Mouse (Mus musculus) 416B (cell line): Measurements from ENCODE around the gene Slmap.
A peak's percentile ranks its signal among the peaks of the same experiment; 100 is the strongest.
"Not testable (repeated sequence)": the region's sequence is repeated elsewhere in the genome, so short reads cannot be mapped to it uniquely, and the experiment has no call there.

Source experiments
- DNase-seq: peaks from one replicate; pipeline ENCODE4 v3.0.0; 2011; ENCODE audit warnings: low read depth

Slmap gene

DNA sequence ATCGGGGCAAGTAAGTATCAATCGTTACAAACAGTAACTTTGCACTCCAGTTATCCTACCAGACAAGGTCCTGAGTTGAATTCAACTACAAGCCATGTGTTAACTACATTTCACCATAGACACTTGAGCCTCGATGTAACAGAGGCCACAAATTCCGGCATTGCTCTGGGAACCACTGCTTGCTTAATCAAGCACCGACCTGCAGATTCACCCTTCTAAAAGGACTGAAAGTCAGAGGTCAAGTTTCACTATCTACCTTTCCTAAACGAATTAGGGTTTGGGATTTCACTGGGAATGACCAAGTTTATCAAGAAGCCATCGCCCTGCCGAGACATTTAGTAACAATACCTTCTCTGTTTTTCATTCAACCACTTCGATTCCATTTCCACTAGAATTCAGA is 2.0 kb downstream of the Slmap start:
- peak; percentile 69 for DNase-seq

DNA sequence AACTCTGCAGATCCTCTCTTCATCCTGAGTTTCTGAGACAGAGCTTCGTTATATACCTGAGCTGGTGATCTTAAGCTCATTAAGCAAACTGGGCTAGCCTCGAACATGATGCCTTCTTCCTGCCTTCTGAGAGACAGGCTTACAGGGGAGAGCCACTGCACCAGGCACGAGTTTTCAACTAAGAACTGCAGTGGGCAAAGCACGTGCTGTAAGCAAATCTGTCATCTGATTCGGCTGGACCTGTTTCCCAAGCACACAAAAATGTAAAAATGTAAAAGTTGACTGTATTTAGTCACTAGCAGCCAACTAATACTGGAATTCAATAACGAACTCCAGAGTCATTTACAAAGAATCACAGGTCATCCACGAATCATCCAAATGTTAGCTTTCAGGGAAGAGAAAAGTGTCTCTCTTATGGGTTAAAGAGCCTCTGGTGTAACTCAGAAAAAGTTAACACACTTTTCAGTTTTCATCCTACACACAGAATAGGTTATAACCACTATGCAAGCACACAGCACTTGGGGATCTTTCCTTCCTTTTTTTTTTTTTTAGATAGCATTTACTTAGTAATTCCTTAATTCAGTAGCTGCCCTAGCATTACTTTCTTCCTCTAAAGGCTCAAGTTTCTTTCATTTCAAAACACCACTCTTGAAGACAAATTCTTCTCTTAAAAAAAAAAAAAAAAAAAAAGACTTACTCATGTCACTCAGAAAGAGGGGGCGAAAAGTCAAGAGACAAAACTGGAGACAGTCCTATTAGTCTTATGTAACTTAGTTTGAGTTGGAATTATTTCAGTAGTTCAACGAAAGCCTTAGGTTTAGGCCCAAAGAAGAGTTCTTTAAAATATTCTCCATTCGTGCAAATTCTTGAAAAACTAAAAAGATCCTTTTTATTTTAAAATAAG is 3.1 kb downstream of the Slmap start:
- DNase-seq, result peak; percentile 36

DNA sequence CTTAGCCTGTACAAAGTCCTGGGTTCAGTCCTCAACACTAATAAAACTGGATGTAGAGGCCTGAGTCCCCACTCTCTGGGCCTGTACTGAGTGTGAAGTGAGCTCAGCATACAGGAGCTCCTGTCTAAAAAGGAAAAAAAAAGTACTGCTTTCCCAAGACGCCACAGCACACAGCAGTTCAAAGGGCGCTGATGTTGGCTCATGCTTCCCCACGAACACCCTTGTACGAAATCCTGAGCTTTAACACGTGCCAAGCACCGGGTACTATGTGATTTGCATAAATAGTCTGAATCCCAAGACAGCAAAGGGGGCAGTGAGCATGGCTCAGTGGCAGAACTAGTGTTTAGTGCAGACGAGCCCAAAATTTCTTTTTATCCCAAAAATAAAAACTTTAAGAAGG is 4.4 kb downstream of the Slmap start:
- DNase-seq, result no peak

DNA sequence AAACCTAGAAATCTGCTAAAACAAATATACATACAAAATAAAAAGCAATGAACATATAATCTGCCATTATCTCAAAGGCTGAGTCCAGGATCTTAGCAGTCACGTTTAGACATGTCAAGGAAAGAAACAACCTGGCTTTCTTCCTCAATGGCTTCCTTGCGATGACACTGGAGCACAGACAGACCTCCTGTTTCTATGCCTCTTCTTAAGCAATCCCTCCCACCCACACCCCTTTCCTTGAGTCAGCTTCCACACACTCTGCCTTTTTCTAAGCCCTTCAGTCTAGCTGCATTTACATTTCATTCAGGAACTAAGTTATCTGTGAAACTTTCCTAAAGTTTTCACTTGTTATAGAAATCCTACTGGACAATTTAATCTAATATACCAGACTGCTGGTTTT is 6.4 kb downstream of the Slmap start:
- DNase-seq, result peak; percentile 36

DNA sequence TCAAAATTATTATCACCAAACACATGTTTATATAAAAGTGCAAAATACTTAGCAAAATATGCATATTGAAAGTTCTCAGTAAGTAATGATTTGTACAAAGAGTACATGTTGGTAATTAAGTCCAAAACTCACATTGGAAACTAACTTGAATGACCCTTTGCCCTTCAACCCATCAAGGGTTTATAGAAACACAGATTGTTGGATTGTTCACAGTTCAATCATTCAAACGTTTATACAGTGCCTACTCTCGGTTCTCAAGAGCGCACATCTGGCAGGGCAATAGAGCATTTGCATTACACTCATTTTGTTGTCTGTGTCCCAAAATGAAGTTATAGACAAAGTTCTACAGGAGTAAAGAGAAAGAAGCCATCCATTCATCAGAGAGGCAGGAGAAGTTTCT is 8.8 kb downstream of the Slmap start:
- DNase-seq, result no peak

DNA sequence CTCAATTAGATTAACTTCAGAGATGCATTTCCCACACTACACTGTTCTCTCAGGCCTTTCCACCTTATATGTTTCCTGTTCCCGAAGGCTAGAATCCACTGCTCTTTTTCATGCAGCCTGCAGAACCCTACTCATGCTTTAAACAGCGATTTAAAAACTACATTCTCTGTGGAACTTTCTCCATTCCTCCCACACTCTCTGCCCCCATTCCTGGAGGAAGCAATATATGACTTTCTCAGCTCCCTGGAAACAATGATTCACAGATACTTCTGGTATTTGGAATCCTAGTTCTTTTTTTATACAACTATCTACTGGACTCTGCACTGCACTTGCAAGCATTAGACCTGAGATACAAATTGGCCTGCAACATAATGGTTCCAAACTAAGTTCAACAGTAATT is 11.6 kb downstream of the Slmap start:
- DNase-seq, result no peak

DNA sequence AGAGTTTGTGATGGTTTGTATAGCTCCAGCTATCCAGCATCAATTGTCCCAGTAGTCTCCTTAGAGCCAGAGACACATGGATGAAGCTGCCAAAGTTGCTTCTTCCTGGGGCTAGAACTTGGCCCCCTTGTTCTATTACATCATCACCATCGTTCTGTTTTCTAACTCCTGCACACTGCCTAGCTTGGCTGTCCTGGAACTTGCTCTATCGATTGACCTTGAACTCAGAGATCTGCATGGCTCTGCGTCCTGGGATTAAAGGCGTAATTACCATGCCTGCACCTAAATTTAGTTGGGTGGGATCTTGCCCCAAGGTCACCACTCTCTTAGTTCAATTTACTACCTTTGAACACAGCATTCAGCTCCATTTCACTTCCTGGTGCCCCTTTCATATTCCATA is 14.9 kb downstream of the Slmap start:
- DNase-seq, result no peak

DNA sequence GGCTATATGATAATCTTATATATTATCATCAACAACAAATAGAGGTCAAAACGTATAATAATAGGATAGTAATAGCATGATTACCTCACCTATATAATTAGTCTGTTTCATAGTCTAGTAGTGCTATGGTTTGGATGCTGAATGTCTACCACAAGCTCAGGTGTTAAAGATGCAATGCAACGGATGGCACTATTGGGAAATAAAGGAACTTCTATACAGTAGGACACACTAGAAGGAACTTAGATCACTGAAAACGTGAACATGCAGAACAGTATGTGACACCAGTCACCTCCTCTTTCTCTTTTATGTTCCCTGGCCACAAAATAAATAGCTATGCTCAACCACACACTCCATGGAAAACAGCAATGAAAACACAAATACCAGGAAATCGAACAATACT is 16.9 kb downstream of the Slmap start:
- no peak for DNase-seq

DNA sequence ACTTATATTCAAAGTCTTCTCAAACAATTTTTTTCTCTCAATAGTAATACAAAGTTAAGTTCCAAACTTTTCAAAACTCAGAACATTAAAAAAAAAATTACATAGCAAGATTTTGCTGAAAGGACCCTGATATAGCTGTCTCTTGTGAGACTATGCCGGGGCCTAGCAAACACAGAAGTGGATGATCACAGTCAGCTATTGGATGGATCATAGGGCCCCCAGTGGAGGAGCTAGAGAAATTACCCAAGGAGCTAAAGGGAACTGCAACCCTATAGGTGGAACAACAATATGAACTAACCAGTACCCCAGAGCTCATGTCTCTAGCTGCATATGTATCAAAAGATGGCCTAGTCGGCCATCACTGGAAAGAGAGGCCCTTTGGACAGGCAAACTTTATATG is 18.5 kb downstream of the Slmap start:
- DNase-seq, result not testable (repeated sequence)

DNA sequence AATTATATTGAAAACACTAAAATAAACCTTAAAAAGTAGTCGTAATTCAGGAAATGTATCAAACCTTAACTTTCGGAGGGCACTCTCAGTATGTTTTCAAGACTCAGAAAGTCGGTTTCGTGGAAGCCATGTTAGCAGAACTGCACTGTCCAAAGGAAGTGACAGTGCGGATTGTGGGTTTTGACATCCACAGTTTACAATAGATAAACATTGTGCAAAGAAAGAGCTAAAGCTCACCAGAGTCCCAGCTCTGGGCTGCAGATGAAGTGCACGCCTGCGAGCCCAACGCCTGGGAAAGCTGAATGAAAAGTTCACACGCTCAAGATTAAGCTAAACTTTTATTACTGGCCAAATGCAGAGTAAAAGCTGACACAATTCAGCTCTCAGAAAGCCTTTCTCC is 18.9 kb downstream of the Slmap start:
- peak; percentile 87 for DNase-seq

DNA sequence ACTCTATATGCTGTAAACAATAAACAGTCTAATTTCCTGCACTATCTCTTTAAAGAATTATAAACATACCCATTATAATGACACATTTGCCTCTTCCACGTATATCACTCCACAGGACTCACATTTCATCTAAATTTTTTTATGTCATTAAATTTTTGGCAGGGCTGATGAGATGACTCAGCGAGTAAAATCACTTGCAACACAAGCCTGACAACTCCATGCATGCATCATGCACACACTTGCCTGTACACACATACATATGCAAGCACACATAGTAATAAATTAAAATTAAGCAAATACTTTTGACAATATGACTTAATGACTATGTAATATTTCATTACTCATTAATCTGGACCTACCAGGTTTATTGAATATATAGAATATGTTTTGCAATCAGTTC is 24.2 kb downstream of the Slmap start:
- DNase-seq, result peak; percentile 76

DNA sequence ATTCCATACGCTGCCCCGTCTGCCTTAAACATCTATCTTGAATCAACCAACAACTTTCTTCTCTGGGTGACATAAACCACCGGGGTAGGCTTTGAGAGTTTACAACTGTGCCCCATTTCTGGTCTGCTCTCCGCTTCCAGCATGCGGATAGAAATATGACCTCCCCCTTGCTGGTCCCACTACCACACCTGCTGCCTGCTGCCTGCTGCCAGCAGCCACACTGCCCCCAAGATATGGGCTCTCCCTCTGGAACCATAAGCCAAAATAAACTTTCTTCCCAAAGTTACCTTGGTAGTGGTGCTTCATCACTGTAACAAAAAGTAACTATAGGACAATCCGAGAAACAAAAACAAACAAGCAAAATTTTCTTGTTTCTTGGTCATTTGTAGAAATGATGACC is 26.6 kb downstream of the Slmap start:
- no peak for DNase-seq

DNA sequence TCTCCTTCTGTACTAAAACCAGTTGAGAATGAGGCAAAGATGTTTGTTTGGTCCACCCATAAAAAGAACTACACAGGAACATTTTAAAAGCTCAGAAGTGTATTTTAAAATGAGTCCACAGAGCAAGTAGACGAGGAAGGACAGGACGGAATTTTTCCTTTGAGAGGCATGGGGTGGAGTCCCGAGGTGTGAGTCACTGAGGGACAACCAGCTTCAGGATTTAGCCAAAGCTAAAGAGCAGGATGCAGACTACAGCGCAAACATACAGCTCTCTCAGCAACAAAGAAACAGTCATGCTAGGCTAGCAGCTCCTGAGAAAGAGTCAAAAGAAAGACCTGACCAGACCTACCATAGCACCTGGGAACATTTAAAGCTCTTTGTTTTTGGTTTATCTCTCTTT is 27.4 kb downstream of the Slmap start:
- peak; percentile 53 for DNase-seq

DNA sequence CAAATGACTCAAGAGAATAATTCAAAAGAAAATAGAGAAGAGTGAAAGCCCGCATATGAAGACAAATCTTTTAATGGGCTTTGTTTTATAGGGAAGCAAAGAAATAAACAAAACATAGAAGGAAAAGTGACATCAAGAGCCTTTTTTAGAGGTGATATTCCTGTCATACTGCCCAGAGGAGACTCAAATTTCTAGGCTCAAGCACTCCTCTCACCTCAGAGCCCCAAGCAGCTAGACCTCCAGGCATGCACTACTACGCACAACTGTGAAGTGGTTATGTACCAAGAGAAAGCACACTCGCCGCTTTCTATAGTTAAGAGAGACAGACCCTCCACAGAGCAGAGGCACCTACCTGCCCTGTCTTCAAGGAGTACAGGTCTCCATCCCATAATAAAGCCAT is 30.2 kb downstream of the Slmap start:
- DNase-seq, result no peak

DNA sequence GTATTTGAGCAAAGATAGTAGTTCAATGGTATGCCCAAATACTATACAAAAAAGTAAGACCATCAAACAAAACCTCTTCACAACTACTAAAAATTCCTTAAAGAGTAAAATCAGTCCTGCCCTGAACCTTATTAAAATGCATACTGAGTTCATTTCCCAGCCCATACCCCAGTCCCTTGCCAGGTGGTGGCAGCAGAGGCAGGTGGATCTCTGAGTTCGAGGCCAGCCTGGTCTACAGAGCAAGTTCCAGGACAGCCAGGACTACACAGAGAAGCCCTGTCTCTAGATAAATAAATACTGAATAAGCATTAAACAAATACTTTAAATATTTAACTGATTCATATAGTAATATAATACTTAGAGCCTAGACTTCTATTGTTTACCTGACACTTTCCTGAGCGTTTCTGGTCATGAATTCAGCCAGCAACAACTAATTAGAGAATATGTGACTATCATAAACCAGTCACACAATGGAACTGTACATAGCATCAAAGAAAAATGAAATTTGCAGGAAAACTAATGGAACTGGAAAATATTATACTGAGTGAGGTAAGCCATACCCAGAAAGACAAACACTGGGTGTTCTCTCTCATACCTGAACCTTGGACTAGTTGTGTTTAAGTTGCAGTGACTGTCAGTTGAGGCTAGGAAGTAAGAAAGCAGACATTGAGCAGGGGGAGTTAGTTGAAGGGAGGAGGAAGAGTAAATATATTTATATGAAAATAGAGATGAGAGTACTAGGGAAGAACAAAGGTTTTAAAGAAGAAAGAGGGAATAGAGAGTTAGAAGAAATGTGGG is 34.4 kb downstream of the Slmap start:
- peak; percentile 32 for DNase-seq

DNA sequence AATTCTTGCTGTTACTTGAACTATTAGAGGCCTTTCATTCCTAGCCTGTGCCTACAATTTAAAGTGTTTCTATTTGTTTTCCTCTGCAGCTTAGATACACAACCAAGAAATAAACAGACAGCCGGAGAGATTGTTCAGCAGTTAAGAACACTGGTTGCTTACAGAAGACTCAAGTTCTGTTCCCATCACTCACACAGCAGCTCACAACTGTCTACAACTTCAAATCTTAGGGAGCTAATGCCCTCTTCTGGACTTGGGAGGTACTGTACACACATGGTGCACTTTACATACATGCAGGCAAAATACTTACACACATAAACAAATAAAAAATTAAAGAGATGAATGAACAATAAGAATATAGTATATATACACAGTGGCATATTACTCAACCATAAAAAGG is 39.7 kb downstream of the Slmap start:
- no peak for DNase-seq

DNA sequence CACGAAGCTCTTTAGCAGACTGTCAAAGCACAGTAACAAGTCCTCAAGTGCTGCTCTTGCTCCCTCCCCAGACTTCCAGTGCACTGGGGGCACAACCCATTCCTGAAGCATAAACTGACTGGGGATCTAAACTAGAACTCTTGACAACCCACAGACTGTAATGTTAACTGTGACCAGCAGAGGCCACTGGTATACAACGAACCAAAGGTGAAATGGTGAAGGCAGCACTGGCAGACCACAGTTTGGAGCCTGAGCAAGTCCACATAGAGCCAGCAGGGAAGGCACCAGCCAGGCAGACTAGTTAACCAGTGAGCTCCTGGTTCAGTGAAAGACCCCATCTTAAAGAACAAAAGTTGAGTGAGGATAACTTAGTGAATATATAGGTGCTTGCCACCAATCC is 43.6 kb downstream of the Slmap start:
- DNase-seq, result peak; percentile 86

DNA sequence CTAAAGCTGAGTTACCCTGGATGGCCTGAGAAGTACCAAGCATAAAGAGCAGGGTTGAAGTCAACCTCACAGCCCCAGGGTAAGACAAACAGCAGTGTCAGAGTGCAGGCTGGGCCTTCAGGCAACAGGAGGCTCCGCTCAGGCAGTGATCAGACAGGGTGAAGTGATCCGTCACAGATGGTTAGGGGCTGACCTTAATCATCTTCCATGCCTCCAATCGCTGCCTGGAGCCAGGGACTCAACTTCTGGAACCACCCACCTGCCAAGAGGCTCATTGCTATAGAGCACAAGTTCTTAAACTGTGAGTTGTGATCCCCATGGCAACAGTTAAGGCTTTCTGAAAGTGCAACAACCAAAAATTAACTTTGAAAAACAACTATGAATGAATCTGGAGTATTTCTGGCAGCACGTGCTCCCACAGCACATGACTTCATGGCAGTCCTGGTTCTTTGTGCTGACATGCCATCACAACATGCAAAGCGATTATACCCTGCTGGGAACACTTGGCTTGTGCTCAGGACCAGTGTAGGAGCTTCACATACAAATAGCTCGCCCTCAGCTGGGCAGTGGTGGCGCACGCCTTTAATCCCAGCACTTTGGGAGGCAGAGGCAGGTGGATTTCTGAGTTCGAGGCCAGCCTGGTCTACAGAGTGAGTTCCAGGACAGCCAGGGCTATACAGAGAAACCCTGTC is 46.3 kb downstream of the Slmap start:
- DNase-seq, result no peak

DNA sequence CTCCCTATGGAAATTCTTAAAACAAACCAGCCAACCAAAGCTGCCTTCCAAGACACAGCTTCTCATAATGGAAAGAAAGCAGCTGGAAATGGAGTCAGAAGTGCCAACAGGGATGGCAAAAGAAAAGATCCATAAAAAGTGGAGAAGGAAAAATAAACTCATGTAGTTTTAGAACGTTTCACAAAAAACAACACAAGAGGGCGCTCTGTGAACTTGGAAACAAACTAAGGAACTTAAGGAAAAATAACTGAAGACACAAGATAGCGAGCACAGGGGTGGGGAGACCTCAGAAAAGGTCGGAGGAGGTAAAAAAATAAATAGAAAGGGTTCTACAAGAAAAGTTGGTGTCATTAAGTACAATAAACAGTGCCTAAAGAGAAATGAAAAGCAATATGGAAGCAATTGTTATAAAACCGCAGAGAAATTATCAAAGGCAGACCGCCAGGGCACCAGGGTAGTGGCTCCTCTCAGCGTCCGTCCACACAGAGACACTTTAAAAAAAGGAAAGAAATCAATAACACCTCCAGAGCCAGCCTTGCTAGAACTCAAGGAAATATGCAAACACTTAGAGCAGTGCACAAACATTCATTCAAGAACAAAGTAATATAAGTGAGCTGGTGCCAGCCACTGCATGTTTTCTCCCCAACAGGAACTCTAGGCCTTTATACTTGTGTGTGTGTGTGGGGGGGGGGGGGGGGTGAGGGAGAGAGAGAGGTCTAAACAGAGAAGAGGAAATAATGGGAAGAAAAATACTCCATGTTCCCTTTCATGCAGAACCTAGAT is 48.1 kb downstream of the Slmap start:
- peak; percentile 76 for DNase-seq

DNA sequence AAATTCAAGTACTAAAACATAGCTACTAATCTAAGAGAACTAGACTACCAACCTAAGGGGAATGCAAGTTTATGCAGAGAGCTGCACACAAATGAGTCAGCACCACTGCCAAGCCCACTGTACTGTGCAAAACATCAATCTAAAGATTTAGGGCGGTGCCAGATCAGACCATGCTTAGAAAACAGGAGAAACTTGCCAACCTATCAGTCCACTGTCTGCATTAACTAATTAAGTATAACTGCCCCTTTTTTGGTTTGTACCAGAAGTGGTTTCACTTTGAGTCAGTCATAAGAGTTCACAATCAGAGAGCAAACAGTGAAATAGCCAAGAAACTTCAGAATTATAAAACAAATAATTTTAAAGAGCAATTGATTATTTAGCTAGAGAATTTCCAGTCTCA is 53.3 kb downstream of the Slmap start:
- DNase-seq, result peak; percentile 54

DNA sequence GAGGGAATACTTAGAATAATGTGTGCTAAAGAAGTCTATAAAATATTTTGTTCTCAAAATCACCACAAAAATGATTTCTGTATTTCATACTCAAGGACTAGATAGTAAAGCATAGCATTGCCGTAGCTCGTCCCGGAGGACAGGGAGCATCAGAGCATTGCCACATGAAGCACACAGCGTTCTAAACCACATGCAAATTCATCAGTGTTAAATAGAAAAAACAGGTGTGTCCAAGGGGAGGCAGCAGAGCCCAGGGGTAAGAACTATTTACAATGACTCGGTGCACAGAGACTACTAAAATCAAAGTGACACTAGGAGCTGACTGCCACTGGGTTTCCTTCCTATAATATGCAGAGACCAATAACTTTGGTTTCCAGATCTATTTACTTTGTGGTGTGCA is 57.0 kb downstream of the Slmap start:
- DNase-seq, result no peak

DNA sequence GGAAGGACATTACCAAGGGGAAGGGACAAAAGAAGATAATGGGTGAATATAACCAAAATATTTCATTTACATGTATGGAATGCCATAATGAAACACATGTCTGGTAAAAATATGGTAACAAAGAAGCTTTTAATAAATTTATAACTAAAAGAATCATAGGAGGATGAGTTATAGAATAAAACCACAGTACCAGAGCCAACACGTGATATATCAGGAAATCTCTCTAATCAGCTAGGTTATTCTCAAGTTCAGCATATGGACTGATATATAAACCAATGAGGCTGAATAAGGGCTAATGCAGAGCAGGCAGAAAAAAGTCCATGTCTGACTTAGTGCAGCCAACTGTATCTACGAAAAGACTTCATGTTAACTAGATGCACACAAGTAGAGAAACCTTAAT is 58.3 kb downstream of the Slmap start:
- DNase-seq, result no peak
